Mouse (Mus musculus): ENCODE measurements at regions not wholly inside any gene's neighbourhood (a gene's known extent, or its start where the extent isn't known, plus 50 kb on each side); places are given as distances from the start of the nearest gene placed in this dataset.

- H3K9me3 ChIP-seq (ENCODE audit: control insufficient read depth, low read length), result no peaks in the 10 kb centered on the region
- no peak overlapping the region for H3K4me3 ChIP-seq (ENCODE audit: low read depth, low read length)
- no peak for ATAC-seq (ENCODE audit: low FRiP score)
- H3K36me3 ChIP-seq (ENCODE audit: control insufficient read depth, insufficient read depth, low read length), result no peaks in the 10 kb centered on the region
- DNase-seq (ENCODE audit: low spot score), result no peak
- H3K27me3 ChIP-seq (ENCODE audit: control insufficient read depth, insufficient read depth, low read length), result no peaks in the 10 kb centered on the region
- H3K9ac ChIP-seq (ENCODE audit: low read depth, low read length), result no peak overlapping the region
- no peaks in the 10 kb centered on the region for H3K4me1 ChIP-seq (replicated peaks; ENCODE audit: control insufficient read depth, insufficient read depth, low read length)
- H3K4me2 ChIP-seq (replicated peaks; ENCODE audit: low read depth, low read length), result no peak overlapping the region
- 52% methylated on average over 8 of the region's 8 CpGs for WGBS
- H3K27ac ChIP-seq (ENCODE audit: low read depth, low read length), result no peak overlapping the region
Observed at GRCm38 (mm10) chr15:59138393-59139107, 249.5 kb downstream of the Gm49356 start.

- Histone ChIP-seq H3K27ac (ENCODE audit: low read depth, low read length) (no peak overlapping the region), H3K4me2 (replicated peaks; ENCODE audit: low read depth, low read length) (no peak overlapping the region), H3K9ac (ENCODE audit: low read depth, low read length) (no peak overlapping the region), H3K36me3 (ENCODE audit: control insufficient read depth, insufficient read depth, low read length) (no peaks in the 10 kb centered on the region), H3K4me3 (ENCODE audit: low read depth, low read length) (no peak overlapping the region), H3K27me3 (ENCODE audit: control insufficient read depth, insufficient read depth, low read length) (no peaks in the 10 kb centered on the region), H3K4me1 (replicated peaks; ENCODE audit: control insufficient read depth, insufficient read depth, low read length) (peaks cover 3% of the 10 kb centered on the region), H3K9me3 (ENCODE audit: control insufficient read depth, low read length) (no peaks in the 10 kb centered on the region)
- DNase-seq (ENCODE audit: low spot score) (no peak), ATAC-seq (ENCODE audit: low FRiP score) (no peak)
- 84% methylated on average over 4 of the region's 4 CpGs for WGBS
Observed at GRCm38 (mm10) chr15:59141621-59142020, 252.5 kb downstream of the Gm49356 start.

- Histone ChIP-seq H3K4me3 (ENCODE audit: low read depth, low read length) (no peak overlapping the region), H3K27me3 (ENCODE audit: control insufficient read depth, insufficient read depth, low read length) (no peaks in the 10 kb centered on the region), H3K9me3 (ENCODE audit: control insufficient read depth, low read length) (no peaks in the 10 kb centered on the region), H3K9ac (ENCODE audit: low read depth, low read length) (no peak overlapping the region), H3K27ac (ENCODE audit: low read depth, low read length) (no peak overlapping the region), H3K4me1 (replicated peaks; ENCODE audit: control insufficient read depth, insufficient read depth, low read length) (peaks cover 3% of the 10 kb centered on the region), H3K4me2 (replicated peaks; ENCODE audit: low read depth, low read length) (no peak overlapping the region), H3K36me3 (ENCODE audit: control insufficient read depth, insufficient read depth, low read length) (no peaks in the 10 kb centered on the region)
- no peak for DNase-seq (ENCODE audit: low spot score)
- 84% methylated on average over 9 of the region's 9 CpGs for WGBS
- no peak for ATAC-seq (ENCODE audit: low FRiP score)
Observed at GRCm38 (mm10) chr15:59142481-59142880, 253.4 kb downstream of the Gm49356 start.

- 97% methylated on average over 1 of the region's 1 CpGs for WGBS
Observed at GRCm38 (mm10) chr15:59143891-59144290, 254.8 kb downstream of the Gm49356 start.

GRCm38 (mm10) chr15:59145679-59146078 lies 256.6 kb downstream of the Gm49356 start:
- Histone ChIP-seq H3K4me2 (replicated peaks; ENCODE audit: low read depth, low read length) (no peak overlapping the region), H3K27me3 (ENCODE audit: control insufficient read depth, insufficient read depth, low read length) (no peaks in the 10 kb centered on the region), H3K9ac (ENCODE audit: low read depth, low read length) (no peak overlapping the region), H3K9me3 (ENCODE audit: control insufficient read depth, low read length) (no peaks in the 10 kb centered on the region), H3K4me3 (ENCODE audit: low read depth, low read length) (no peak overlapping the region), H3K4me1 (replicated peaks; ENCODE audit: control insufficient read depth, insufficient read depth, low read length) (peaks cover 3% of the 10 kb centered on the region), H3K36me3 (ENCODE audit: control insufficient read depth, insufficient read depth, low read length) (no peaks in the 10 kb centered on the region), H3K27ac (ENCODE audit: low read depth, low read length) (no peak overlapping the region)
- ATAC-seq (ENCODE audit: low FRiP score), result no peak
- WGBS, result 75% methylated on average over 5 of the region's 5 CpGs
- DNase-seq (ENCODE audit: low spot score), result no peak

More at GRCm38 (mm10) chr15:59143891-59144290, 254.8 kb downstream of the Gm49356 start:
- no peaks in the 10 kb centered on the region for H3K9me3 ChIP-seq (ENCODE audit: control insufficient read depth, low read length)
- peaks cover 3% of the 10 kb centered on the region for H3K4me1 ChIP-seq (replicated peaks; ENCODE audit: control insufficient read depth, insufficient read depth, low read length)
- H3K27me3 ChIP-seq (ENCODE audit: control insufficient read depth, insufficient read depth, low read length), result no peaks in the 10 kb centered on the region
- no peaks in the 10 kb centered on the region for H3K36me3 ChIP-seq (ENCODE audit: control insufficient read depth, insufficient read depth, low read length)
- ATAC-seq (ENCODE audit: low FRiP score), result no peak
- H3K9ac ChIP-seq (ENCODE audit: low read depth, low read length), result no peak overlapping the region
- no peak overlapping the region for H3K27ac ChIP-seq (ENCODE audit: low read depth, low read length)
- H3K4me3 ChIP-seq (ENCODE audit: low read depth, low read length), result no peak overlapping the region
- no peak for DNase-seq (ENCODE audit: low spot score)
- no peak overlapping the region for H3K4me2 ChIP-seq (replicated peaks; ENCODE audit: low read depth, low read length)

- Histone ChIP-seq H3K4me3 (ENCODE audit: low read depth, low read length) (no peak overlapping the region), H3K4me1 (replicated peaks; ENCODE audit: control insufficient read depth, insufficient read depth, low read length) (peaks cover 3% of the 10 kb centered on the region), H3K9me3 (ENCODE audit: control insufficient read depth, low read length) (no peaks in the 10 kb centered on the region), H3K27me3 (ENCODE audit: control insufficient read depth, insufficient read depth, low read length) (no peaks in the 10 kb centered on the region), H3K27ac (ENCODE audit: low read depth, low read length) (no peak overlapping the region), H3K36me3 (ENCODE audit: control insufficient read depth, insufficient read depth, low read length) (no peaks in the 10 kb centered on the region), H3K9ac (ENCODE audit: low read depth, low read length) (no peak overlapping the region), H3K4me2 (replicated peaks; ENCODE audit: low read depth, low read length) (no peak overlapping the region)
- ATAC-seq (ENCODE audit: low FRiP score) (no peak), DNase-seq (ENCODE audit: low spot score) (no peak)
- 82% methylated on average over 19 of the region's 19 CpGs for WGBS
Observed at GRCm38 (mm10) chr15:59146111-59146510, 257.0 kb downstream of the Gm49356 start.

GRCm38 (mm10) chr15:59146586-59147085 lies 257.5 kb downstream of the Gm49356 start:
- 33% methylated on average over 8 of the region's 11 CpGs for WGBS
- no peak overlapping the region for H3K27ac ChIP-seq (ENCODE audit: low read depth, low read length)
- ATAC-seq (ENCODE audit: low FRiP score), result peak; percentile 30; the same call in 1 of the 2 replicates

GRCm38 (mm10) chr15:59148531-59148930 lies 259.4 kb downstream of the Gm49356 start:
- Histone ChIP-seq H3K27me3 (ENCODE audit: control insufficient read depth, insufficient read depth, low read length) (no peaks in the 10 kb centered on the region), H3K36me3 (ENCODE audit: control insufficient read depth, insufficient read depth, low read length) (no peaks in the 10 kb centered on the region), H3K4me2 (replicated peaks; ENCODE audit: low read depth, low read length) (no peak overlapping the region), H3K27ac (ENCODE audit: low read depth, low read length) (no peak overlapping the region), H3K9me3 (ENCODE audit: control insufficient read depth, low read length) (no peaks in the 10 kb centered on the region), H3K9ac (ENCODE audit: low read depth, low read length) (no peak overlapping the region), H3K4me3 (ENCODE audit: low read depth, low read length) (no peak overlapping the region), H3K4me1 (replicated peaks; ENCODE audit: control insufficient read depth, insufficient read depth, low read length) (peaks cover 3% of the 10 kb centered on the region)
- DNase-seq (ENCODE audit: low spot score) (no peak), ATAC-seq (ENCODE audit: low FRiP score) (no peak)
- WGBS, result 96% methylated on average over 5 of the region's 5 CpGs

More at GRCm38 (mm10) chr15:59146586-59147085, 257.5 kb downstream of the Gm49356 start:
- Histone ChIP-seq H3K4me1 (replicated peaks; ENCODE audit: control insufficient read depth, insufficient read depth, low read length) (peaks cover 3% of the 10 kb centered on the region), H3K4me3 (ENCODE audit: low read depth, low read length) (no peak overlapping the region), H3K36me3 (ENCODE audit: control insufficient read depth, insufficient read depth, low read length) (no peaks in the 10 kb centered on the region), H3K4me2 (replicated peaks; ENCODE audit: low read depth, low read length) (no peak overlapping the region), H3K27me3 (ENCODE audit: control insufficient read depth, insufficient read depth, low read length) (no peaks in the 10 kb centered on the region), H3K9ac (ENCODE audit: low read depth, low read length) (no peak overlapping the region), H3K9me3 (ENCODE audit: control insufficient read depth, low read length) (no peaks in the 10 kb centered on the region)
- DNase-seq (ENCODE audit: low spot score), result peak; percentile 17

- DNase-seq (ENCODE audit: low spot score), result no peak
- WGBS, result 89% methylated on average over 5 of the region's 5 CpGs
- H3K4me3 ChIP-seq (ENCODE audit: low read depth, low read length), result no peak overlapping the region
Observed at GRCm38 (mm10) chr15:59151506-59151905, 262.4 kb downstream of the Gm49356 start.

More at GRCm38 (mm10) chr15:59151506-59151905, 262.4 kb downstream of the Gm49356 start:
- H3K36me3 ChIP-seq (ENCODE audit: control insufficient read depth, insufficient read depth, low read length), result no peaks in the 10 kb centered on the region
- no peaks in the 10 kb centered on the region for H3K9me3 ChIP-seq (ENCODE audit: control insufficient read depth, low read length)
- no peak overlapping the region for H3K4me2 ChIP-seq (replicated peaks; ENCODE audit: low read depth, low read length)
- H3K27ac ChIP-seq (ENCODE audit: low read depth, low read length), result no peak overlapping the region
- H3K4me1 ChIP-seq (replicated peaks; ENCODE audit: control insufficient read depth, insufficient read depth, low read length), result peaks cover 1% of the 10 kb centered on the region
- ATAC-seq (ENCODE audit: low FRiP score), result no peak
- H3K27me3 ChIP-seq (ENCODE audit: control insufficient read depth, insufficient read depth, low read length), result no peaks in the 10 kb centered on the region
- no peak overlapping the region for H3K9ac ChIP-seq (ENCODE audit: low read depth, low read length)

Data from hindbrain, embryonic 11.5 days (tissue).